Mouse (Mus musculus) frontal cortex, postnatal 14 days (tissue): Measurements from ENCODE around the gene 2810006K23Rik.
A peak's percentile ranks its signal among the peaks of the same experiment; 100 is the strongest.
"Not testable (repeated sequence)": the region's sequence is repeated elsewhere in the genome, so short reads cannot be mapped to it uniquely, and the experiment has no call there.

Experiments
- DNase-seq, 2 experiments: peaks; one replicate each; pipeline ENCODE4 v3.0.0; 2022; ENCODE audit warnings: low spot score in 2 of 2

2810006K23Rik gene

DNA sequence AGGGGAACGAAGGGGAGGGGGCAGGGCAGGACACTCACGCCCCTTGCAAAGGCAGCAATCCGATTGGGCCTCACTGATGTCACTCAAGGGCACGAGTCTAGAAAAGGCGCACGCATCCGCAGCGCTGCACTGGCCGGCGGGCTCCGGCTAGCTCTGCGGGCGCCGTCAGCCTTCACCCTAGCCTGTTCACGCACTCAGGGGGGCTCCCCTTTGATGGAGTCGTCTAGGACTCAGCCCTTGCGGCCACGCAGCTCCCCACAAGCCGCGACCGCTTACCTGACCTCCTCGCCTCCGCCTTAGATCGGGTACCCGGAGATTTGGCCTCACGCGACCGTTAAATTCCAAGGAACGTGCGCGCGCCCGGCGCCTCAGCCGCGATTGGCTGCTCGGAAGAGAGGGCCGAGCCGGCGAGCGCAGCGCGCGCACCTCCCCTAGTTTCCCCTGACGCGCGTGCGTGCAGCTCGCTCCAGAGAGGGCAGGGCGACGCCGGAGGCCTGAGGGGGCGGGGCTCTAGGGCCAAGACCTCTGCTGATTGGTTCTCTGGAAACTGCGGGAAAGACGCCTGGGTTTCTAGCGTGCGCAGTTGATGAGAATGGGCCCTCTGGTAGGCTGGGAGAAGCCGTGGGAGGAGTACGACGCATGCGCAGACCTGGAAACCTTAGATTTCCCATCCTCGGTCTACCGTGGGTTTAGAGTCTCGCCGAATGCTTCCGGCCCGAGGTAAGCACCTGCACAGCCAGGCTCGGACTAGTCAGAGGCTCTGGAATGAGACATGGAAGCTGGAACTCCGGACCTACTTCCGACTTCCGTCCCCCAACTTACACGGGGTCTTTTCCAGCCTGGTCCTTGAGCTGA, at the start of gene 2810006K23Rik, which contains the start of gene Mphosph9:
Gene 2810006K23Rik, plus strand, starts transcription at position 580 of the 855 bp plus-strand sequence.
Gene Mphosph9, minus strand, starts transcription at position 463 of the 855 bp plus-strand sequence.
- DNase-seq, result peak; percentile 100

- DNase-seq, result no peak
Observed at GRCm38 (mm10) chr5:124282854-124283253, 45.0 kb upstream of the 2810006K23Rik start.

DNA sequence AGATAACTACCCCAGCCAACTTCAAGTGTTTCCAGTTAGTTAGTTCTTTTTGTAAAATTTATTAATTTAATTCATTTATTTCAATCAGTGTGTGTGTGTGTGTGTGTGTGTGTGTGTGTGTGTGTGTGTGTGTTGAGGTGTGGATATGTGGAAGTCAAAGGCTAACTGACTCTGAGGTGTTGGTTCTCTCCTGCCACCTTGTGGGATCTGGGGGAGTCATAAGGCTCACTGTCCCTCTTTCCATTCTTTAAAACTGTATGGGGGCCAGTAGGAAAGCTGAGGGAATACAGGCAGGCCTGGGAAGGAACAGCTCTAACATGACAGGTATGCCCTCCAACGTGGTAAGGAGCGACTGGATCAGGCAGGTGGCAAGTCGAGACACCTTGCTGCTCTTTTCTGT, 43.6 kb upstream of the 2810006K23Rik start:
- no peak for DNase-seq

DNA sequence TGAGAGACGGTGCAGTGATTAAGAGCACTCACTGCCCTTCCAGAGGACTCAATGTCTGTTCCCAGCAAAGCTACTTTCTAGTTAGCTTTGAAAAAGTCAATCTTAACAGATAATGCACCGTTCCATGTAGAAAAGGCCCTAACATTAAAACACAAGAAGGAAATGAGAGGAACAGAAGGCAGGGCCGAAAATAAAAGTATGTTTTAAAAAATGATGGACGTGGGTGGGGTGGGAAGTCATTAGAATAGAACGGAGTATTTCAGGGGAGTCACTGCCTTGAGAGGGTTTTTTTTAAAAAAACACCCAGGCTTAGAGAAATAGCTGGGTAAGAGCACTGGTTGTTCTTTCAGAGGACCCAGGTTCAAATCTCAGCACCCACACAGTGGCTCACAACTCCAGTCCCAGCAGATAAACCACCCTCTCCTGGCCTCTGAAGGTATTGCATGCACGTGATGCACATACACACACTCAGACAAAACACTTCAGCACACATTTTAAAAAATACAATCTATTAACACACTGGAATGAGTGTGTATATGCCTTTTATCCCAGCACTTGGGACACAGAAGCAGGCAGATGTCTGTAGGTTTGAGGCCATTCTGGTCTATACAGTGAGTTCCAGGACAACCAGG, 40.2 kb upstream of the 2810006K23Rik start:
- DNase-seq, result no peak

- DNase-seq, result no peak
Observed at GRCm38 (mm10) chr5:124290216-124290615, 37.7 kb upstream of the 2810006K23Rik start.

DNA sequence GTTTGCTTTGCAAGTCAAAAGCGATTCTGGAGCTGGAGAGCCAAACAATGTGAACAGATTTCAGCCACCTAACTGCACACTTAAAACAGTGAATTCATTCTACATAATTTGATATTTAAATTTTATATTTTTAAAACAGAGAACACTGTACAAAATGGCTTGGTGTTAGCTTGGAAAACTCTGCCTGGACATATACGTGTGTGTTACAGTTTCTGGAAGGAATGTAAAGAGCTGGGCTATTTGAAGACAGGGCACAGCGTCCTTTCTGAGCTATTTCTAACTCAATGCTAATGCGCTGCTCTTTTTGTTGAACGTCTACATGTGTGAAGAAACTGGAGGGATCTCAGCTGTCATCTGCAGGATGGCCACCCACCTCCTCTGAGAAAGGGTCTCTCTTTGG, 33.9 kb upstream of the 2810006K23Rik start:
- no peak for DNase-seq

- no peak for DNase-seq
Observed at GRCm38 (mm10) chr5:124296475-124296874, 31.4 kb upstream of the 2810006K23Rik start.

DNA sequence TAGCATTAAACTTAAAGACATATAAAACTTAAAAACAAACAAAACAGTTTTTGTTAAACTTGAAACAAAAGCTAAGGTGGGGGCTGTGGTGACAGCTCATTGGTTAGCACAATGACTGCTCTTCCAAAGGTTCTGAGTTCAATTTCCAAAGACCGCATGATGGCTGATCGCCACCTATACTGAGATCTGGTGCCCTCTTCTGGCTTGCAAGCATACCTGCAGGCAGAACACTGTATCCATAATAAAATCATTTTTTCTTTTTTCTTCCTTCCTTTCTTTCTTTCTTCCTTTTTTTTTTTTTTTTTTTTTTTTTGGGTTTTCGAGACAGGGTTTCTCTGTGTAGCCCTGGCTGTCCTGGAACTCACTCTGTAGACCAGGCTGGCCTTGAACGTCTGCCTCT, 28.6 kb upstream of the 2810006K23Rik start:
- DNase-seq, result not testable (repeated sequence)

DNA sequence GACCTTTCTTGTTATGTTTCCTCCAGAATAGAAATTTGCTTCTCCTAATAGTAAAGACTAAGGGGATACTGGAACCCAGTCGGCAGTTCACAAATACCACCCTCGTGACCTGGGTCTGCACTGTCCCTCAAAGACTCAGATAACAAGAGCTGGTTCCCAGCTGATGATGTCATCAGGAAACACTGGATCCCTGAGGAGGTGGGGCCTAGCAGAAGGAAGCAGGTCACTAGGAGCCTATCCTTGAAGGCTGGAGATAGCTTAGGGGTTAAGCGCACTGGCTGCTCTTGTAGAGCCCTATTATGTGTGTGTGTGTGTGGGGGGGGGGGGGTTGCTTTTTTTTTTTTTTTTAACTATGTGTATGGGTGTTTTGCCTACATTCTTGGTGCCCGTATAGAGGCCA, 27.8 kb upstream of the 2810006K23Rik start:
- no peak for DNase-seq

GRCm38 (mm10) chr5:124302853-124303252, 25.0 kb upstream of the 2810006K23Rik start:
- DNase-seq, result not testable (repeated sequence)

GRCm38 (mm10) chr5:124309155-124309554, 18.7 kb upstream of the 2810006K23Rik start:
- no peak for DNase-seq

- DNase-seq, result no peak
Observed at GRCm38 (mm10) chr5:124310091-124310490, 17.8 kb upstream of the 2810006K23Rik start.

DNA sequence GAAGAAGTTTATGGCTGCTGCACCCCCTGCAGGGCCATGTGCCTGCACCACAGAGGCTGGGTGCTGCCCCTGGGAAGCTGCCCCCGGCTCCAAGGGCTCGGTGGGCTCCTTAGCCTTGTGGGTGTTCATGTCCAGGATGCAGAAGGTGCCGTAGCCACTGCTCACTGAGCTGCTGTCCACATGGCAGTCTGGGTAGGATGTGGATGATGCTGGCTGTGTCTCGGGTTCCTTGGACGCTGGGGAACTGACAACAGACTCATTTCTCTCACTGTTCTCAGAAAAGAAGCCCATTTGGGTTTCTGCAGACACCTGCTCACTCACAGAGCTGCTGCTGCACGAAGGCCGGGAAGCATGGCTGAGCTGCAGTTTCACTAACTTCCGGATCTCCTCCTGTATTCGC, 12.4 kb upstream of the 2810006K23Rik start:
- no peak for DNase-seq

- no peak for DNase-seq
Observed at GRCm38 (mm10) chr5:124315941-124316340, 11.9 kb upstream of the 2810006K23Rik start.

- DNase-seq, result no peak
Observed at GRCm38 (mm10) chr5:124317648-124318047, 10.2 kb upstream of the 2810006K23Rik start.

DNA sequence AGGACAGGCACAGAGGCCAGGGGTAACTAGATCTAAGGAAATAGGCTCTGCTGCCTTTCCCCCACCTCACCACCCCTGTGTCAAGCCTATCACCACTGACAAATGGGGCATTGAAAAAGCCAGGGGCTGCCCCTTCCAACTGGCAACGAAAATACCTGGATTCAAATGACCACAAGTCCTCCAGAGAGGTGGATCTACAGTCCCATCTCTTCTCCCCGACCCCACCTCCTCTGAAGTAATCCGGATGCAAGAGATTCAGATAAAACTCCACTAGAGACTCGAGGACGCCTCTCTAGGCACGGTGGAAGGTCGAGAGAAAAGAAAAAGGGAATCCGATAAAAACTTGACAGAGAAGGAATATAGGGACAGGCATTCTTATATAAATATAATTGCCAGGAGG, 1.1 kb upstream of the 2810006K23Rik start:
- DNase-seq, result no peak

DNA sequence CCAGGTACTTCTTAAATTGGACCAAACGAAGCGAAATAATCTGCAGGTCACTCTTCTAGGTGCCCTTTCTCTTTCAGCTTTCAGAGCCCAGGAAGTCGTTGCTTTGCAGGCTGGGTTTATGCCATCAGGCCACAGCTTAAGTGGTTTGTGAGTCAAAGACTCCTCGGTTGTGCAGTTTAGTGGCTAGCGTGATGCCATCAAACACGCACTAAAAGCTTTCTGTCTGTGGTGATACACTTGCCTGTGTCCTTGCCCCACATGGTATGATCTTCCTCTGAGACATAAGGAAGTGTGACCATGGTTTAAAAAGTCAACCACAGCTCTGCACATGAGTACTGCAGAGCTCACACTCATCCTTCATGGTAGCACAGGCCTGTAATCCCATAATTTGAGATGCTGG, 2.2 kb downstream of the 2810006K23Rik start:
- DNase-seq, result no peak

GRCm38 (mm10) chr5:124334392-124334791, 6.5 kb downstream of the 2810006K23Rik start:
- DNase-seq, result peak in 1 of 2 experiments; percentile 64

GRCm38 (mm10) chr5:124337103-124337502, 9.2 kb downstream of the 2810006K23Rik start:
- no peak for DNase-seq

GRCm38 (mm10) chr5:124337909-124338308, 10.0 kb downstream of the 2810006K23Rik start:
- no peak for DNase-seq

DNA sequence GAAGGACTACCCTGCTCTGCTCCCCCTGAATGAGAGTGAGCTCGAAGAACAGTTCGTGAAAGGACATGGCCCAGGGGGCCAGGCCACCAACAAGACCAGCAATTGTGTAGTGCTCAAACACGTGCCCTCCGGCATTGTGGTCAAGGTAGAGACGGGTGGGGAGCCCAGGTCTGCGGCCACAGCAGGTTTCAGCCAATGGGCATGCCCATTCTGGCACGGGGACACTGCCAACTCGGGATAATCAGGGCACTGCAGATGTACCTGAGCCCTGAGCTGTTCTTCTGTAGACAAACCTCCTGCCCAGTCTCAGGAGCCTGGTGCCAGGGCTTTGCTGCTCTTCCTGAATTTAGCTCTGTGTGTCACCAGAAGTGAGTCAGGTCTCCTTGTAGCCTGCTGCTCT, 10.9 kb downstream of the 2810006K23Rik start:
- no peak for DNase-seq

DNA sequence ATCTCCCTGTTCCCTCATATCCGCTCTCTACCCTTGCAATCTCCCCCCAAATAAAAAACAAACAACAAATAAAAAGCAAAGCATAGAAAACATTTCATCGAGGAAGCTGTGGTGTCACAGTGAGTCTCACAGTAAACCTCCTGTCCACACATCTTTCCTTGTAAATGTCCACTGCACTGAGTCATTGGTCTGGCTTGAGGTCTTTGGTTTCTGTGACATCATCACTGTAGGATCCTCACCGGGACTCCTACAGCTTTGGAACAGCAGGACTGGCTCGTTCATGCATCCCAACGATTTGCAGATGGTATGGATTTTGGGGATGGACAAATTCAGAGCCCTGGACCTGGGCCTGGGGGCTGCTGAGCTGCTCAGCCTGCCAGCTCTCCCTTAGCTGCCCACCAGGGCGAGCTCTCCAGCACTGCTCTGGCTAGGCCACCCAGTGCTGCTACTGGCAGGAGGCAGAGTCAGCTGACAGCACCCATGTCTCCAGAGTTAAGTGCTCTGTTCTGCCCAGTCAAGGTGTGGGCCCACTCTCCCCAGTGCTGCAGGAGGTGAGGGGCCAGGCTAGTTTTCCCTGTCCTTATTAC, 14.0 kb downstream of the 2810006K23Rik start:
- DNase-seq, result not testable (repeated sequence)

- no peak for DNase-seq
Observed at GRCm38 (mm10) chr5:124342897-124343296, 15.0 kb downstream of the 2810006K23Rik start.
